Mouse (Mus musculus) embryo, embryonic 10 days (tissue): ENCODE data around the gene Zc3hav1l.

ENCODE experiments used
- DNase-seq: peaks from one replicate; pipeline ENCODE4 v3.0.0-alpha.2; 2015; ENCODE audit warnings: low spot score

Gene Zc3hav1l

DNA sequence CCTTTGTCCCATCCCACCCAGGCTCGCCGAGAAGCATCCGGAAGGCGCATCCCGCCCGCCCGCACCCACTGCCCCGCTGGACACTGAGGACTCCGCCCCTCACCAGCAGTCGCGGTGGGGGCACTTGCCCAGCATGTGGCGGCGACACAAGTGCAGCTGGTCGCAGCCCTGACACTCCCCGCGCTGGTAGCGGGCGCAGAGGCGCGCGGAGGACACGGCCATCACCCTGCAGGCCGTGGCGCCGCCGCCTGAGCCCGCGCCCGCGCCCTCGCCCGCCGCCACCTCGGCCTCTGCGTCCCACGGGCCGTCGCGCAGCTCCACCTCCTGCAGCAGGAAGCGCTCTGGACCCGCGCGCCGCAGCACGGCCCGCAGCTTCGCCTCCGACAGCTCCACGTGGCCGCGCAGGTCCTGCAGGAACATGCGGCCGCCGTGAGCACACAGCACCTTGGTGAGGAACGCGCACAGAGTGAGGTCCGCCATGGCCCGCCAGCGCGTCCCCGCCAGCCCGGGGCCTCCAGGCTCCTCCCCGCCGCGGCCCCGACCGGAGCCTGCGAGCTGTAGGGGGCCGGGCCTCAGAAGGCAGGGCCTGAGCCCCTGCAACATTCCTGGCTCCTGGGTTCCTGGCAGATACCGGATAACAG, at the start of gene Zc3hav1l:
TSS of gene Zc3hav1l (minus strand) at position 499 of the 641 bp plus-strand sequence.
- peak; percentile 87 for DNase-seq

DNA sequence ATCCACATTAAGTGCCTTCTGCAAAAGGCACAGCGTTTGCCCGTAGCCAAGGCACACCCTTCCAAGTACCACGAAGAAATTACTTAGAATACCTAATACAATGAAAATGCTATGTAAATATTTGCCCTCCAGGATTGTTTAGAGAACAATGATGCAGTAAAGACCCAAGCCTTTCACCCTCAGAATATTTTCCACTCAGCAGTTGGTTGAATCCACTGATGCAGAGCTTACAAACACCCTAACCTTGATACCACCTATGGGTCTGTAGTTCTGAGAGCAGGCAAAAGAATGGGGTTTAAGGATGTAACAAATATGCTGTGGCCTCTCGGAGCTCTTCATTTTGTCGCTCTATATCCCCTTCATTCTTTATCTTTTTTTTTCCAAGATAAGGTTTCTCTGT, 48.8 kb upstream of the Zc3hav1l start:
- DNase-seq = no peak

GRCm38 (mm10) chr6:38345796-38346195, 46.7 kb upstream of the Zc3hav1l start:
- peak; percentile 46 for DNase-seq

GRCm38 (mm10) chr6:38344006-38344670, 45.1 kb upstream of the Zc3hav1l start:
- no peak for DNase-seq

DNA sequence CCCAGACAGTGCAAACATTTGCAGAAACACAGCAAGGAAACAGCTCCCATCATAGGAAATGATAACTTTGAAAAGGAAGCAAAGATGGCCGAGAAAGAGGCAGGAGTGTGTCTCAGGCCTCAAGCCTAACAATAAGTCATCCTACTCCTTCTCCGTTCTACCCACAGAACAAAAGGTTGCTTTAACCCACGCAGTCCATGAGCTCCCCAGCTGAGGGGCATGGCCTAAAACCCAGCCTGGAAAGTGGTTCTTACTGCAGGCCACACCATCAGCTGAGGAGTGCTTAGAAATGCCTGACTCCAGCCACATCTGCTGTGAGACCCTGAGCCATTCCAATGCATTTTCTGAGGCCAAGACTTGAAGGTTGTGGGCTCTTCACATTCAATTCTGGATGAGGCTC, 44.5 kb upstream of the Zc3hav1l start:
- no peak for DNase-seq

GRCm38 (mm10) chr6:38342666-38342992, 43.6 kb upstream of the Zc3hav1l start:
- DNase-seq = no peak

GRCm38 (mm10) chr6:38341751-38342665, 42.9 kb upstream of the Zc3hav1l start:
- DNase-seq = peak; percentile 42

DNA sequence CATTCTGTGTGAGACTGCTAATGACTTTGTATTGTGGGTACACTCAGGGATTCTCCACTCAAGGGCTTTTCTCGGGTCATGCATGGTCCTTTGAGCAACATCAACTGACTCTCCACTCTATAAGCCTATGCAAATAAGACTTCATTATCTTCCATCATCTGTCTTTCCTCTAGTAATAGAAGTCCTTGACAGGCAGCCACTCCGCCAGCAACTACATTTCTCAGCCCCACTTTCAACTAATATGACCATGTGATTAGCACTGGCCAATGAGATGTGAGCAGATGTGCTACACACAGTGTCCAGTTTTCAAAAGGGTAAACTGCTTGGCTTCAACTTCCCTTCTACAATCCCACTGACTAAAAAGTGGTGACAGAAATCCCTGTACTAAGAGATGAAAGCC, 40.0 kb upstream of the Zc3hav1l start:
- no peak for DNase-seq

GRCm38 (mm10) chr6:38337951-38338350, 38.9 kb upstream of the Zc3hav1l start:
- DNase-seq = no peak

- no peak for DNase-seq
These were observed 38.2 kb upstream of the Zc3hav1l start for GRCm38 (mm10) chr6:38337166-38337705.

- no peak for DNase-seq
These were observed 36.2 kb upstream of the Zc3hav1l start for GRCm38 (mm10) chr6:38335264-38335663.

GRCm38 (mm10) chr6:38326596-38326995, 27.5 kb upstream of the Zc3hav1l start:
- DNase-seq = peak; percentile 91

GRCm38 (mm10) chr6:38320621-38321020, 21.6 kb upstream of the Zc3hav1l start:
- DNase-seq = no peak

GRCm38 (mm10) chr6:38316050-38316449, 17.0 kb upstream of the Zc3hav1l start:
- DNase-seq = peak; percentile 34

- no peak for DNase-seq
These were observed 10.7 kb upstream of the Zc3hav1l start for GRCm38 (mm10) chr6:38309741-38310140.

- no peak for DNase-seq
These were observed 5.9 kb upstream of the Zc3hav1l start for GRCm38 (mm10) chr6:38304981-38305380.

- peak; percentile 71 for DNase-seq
These were observed 818 bp downstream of the Zc3hav1l start for GRCm38 (mm10) chr6:38298246-38298635.

DNA sequence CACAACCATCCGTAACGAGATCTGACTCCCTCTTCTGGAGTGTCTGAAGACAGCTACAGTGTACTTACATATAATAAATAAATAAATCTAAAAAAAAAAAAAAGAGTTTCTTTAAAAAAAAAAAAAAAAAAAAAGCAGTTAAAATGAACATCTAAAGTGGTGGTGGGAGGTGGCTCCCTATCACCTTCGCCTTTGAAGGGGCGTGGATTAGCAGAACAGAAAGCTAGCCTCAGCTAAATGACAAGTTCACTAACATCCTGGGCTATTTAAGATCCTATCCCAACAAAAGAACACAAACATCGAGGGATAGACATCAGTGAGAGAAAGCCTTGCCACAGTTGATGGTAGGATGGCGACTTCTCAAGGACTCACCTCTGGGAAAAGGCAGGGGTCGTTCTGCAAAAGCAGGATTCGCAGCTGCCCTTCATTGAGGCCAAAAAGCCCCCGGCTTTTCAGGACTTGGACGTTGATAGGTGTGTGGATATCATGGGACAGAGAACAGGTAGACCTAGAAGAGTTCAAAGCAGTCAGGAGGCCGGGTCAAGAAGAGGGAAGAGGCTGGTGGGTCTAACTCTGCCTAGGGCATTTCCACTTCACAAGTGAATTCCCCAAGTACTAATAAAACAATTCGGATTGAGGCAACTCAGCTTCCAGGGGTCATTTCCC, 1.3 kb downstream of the Zc3hav1l start:
- peak; percentile 8 for DNase-seq

DNA sequence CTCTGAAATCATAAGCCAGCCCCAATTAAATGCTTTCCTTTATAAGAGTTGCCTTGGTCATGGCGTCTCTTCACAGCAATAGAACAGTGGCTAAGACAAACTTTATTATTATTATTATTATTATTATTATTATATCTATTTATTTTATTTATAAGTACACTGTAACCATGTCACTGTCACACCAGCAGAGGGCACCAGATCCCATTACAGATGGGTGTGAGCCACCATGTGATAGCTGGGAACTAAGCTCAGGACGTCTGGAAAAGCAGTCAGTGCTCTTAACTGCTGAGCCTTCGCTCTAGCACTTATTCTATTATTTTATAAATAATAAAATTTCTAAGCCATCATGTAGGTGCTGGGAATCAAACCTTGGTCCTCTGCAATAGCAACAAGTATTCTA, 5.4 kb downstream of the Zc3hav1l start:
- DNase-seq = no peak

GRCm38 (mm10) chr6:38292871-38293646, 6.0 kb downstream of the Zc3hav1l start:
- DNase-seq = no peak

GRCm38 (mm10) chr6:38284422-38284821, 14.6 kb downstream of the Zc3hav1l start:
- DNase-seq = no peak
